Mouse (Mus musculus) CH12.LX (cell line): ENCODE results near the gene Hils1. TPM values are rescaled to one million over a fixed set of nuclear protein-coding genes. Genes with fewer than 3 reads are reported as not detected.

Experiments
- DNase-seq: peaks from one replicate; pipeline ENCODE4 v3.0.0-alpha.2; 2013; ENCODE audit errors: extremely low read depth
- H3K27ac ChIP-seq: 2 replicates; pipeline ENCODE4 v1.5.1; 2012; ENCODE audit warnings: low read depth, mild to moderate bottlenecking, control low read depth, moderate library complexity; ENCODE audit not compliant: insufficient read depth
- H3K27me3 ChIP-seq: replicated peaks from 2 replicates; pipeline ENCODE3; 2012; ENCODE audit warnings: inconsistent platforms
- H3K36me3 ChIP-seq, 2 experiments: replicated peaks in 1 of 2; 2 replicates each; pipeline versions ENCODE3 to v1.6.1; 2012; ENCODE audit warnings: inconsistent platforms in 1 of 2, low read length in 1 of 2, mild to moderate bottlenecking in 1 of 2, mixed read lengths in 1 of 2, moderate library complexity in 1 of 2; ENCODE audit not compliant: control insufficient read depth in 1 of 2, insufficient read depth in 1 of 2
- H3K4me1 ChIP-seq, 2 experiments: 2 replicates each; pipeline ENCODE4 v1.6.1; 2012; ENCODE audit warnings: inconsistent platforms in 1 of 2, moderate library complexity in 1 of 2; ENCODE audit not compliant: insufficient read depth in 2 of 2, control insufficient read depth in 1 of 2
- H3K4me2 ChIP-seq: 2 replicates; pipeline ENCODE4 v1.6.1; 2012; ENCODE audit warnings: low read depth, mild to moderate bottlenecking, control low read depth; ENCODE audit not compliant: poor library complexity, insufficient read depth, severe bottlenecking
- H3K4me3 ChIP-seq, 3 experiments: fragments of 150-350 bp in 1 of 3; sonication (generic) in 1 of 3; replicated peaks in 1 of 3; 2 replicates each; pipeline versions ENCODE3 to v1.5.1; 2011 to 2012; ENCODE audit warnings: low read depth in 2 of 3, low read length in 2 of 3, mild to moderate bottlenecking in 2 of 3, moderate library complexity in 2 of 3, control low read depth in 1 of 3, improper control_type of control experiment in 1 of 3, inconsistent platforms in 1 of 3, mixed read lengths in 1 of 3; ENCODE audit not compliant: poor library complexity in 1 of 3
- H3K79me2 ChIP-seq: replicated peaks from 2 replicates; pipeline ENCODE4 v1.6.1; 2012; ENCODE audit warnings: mild to moderate bottlenecking, moderate library complexity; ENCODE audit not compliant: control insufficient read depth, poor library complexity, insufficient read depth, severe bottlenecking; ENCODE audit errors: extremely low read depth
- H3K9ac ChIP-seq: 2 replicates; pipeline ENCODE4 v1.6.1; 2012; ENCODE audit warnings: low read depth, mild to moderate bottlenecking, control low read depth, moderate library complexity; ENCODE audit not compliant: insufficient read depth
- H3K9me3 ChIP-seq: replicated peaks from 2 replicates; pipeline ENCODE3; 2012; ENCODE audit warnings: low read length, inconsistent platforms, mixed read lengths
- IRF4 ChIP-seq: IDR thresholded peaks from 2 replicates; pipeline ENCODE4 v1.6.1; 2014; ENCODE audit warnings: low read depth, mild to moderate bottlenecking, inconsistent platforms, low read length, improper control_type of control experiment
- POLR2AphosphoS2 ChIP-seq: IDR thresholded peaks from 2 replicates; pipeline ENCODE4 v1.6.1; 2011; ENCODE audit warnings: low read depth, low read length, improper control_type of control experiment
- dilution Hi-C: fragments of 300-500 bp; cut with MboI; formaldehyde crosslinking; loops from 2 replicates; pipeline ENCODE4 v1.14.3; 2020; ENCODE audit warnings: low sequenced_read_pairs; ENCODE audit not compliant: extremely low pct_unique_long_range_greater_than_20kb, extremely low pct_ligation_motif_present
- in situ Hi-C: fragments of 300-500 bp; cut with MboI; formaldehyde crosslinking; loops from 3 replicates; pipeline ENCODE4 v1.14.3; 2019; ENCODE audit warnings: low sequenced_read_pairs, low pct_ligation_motif_present, low pct_unique_long_range_greater_than_20kb, mixed read lengths
- polyA plus RNA-seq: library from polyadenylated mRNA; unstranded; fragments of >175 nt; gene quantifications from 2 replicates; pipeline ENCODE4 v1.2.1, GENCODE M21; 2012; ENCODE audit warnings: low read depth; ENCODE audit not compliant: insufficient read length
- total RNA-seq, 2 experiments: library from RNA; depleted of rRNA; stranded (reverse); fragments of 300-350 nt in 1 of 2; fragments of >200 nt in 1 of 2; gene quantifications; 2 replicates each; pipeline ENCODE4 v1.2.3; 2012 to 2014

The Hils1 gene
- total and polyA plus RNA-seq, 3 experiments: not detected

DNA sequence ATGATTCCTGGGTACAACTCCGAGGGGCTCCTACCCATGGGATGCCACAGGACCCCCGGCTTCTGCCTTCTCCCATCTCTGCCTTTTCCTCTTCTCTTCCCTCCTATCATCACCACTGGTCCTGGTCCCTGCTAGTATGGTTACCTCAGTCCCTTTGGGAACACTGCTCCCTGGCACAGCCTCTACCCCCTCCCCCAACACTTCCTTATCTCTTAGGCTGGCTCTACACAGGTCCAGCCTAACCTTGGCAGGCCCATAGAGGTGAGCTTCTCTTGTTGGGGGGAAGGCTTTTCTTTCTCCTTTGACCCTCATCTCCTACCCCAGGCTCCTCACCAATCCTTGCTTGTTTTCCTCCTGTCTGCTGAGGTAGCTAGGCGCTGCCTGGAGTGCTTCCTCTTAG lies 48.1 kb downstream of the Hils1 start:
- peaks cover 6% of the 10 kb centered on the region for H3K9me3 ChIP-seq
- no peak for DNase-seq
- no peak overlapping the region for H3K4me2 ChIP-seq
- H3K79me2 ChIP-seq: no peaks in the 10 kb centered on the region
- H3K27me3 ChIP-seq: peaks cover 93% of the 10 kb centered on the region
- H3K4me3 ChIP-seq: no peak overlapping the region
- no peak overlapping the region for H3K27ac ChIP-seq
- H3K36me3 ChIP-seq: no peaks in the 10 kb centered on the region
- no peak overlapping the region for H3K9ac ChIP-seq
- 0 out of 4 replicates have a peak, but pooled peaks cover 0 to 2% of the 10 kb centered on the region in 2 experiments for H3K4me1 ChIP-seq
- dilution Hi-C loops: no loop called here
- no peak for TF ChIP-seq IRF4
- no peak for TF ChIP-seq POLR2AphosphoS2
- in situ Hi-C loops: no loop called here

Other genes with a start within 250 kb of the Hils1 start
- gene Cdc34b, start 225.8 kb upstream of the Hils1 start, total RNA-seq (2012; rRNA removed): 0.21 TPM in 1 of 2 replicates, not detected in the other
- 0.19 TPM in 1 of 2 replicates, not detected in the other for gene Cdc34b, start 225.8 kb upstream of the Hils1 start, total RNA-seq (2014; rRNA removed)
- gene Cdc34b, start 225.8 kb upstream of the Hils1 start, polyA plus RNA-seq: not detected in 2 replicates
- gene Tmem92, start 184.9 kb upstream of the Hils1 start, total RNA-seq (2012; rRNA removed): 0.17 TPM in 1 of 2 replicates, not detected in the other
- gene Tmem92, start 184.9 kb upstream of the Hils1 start, total RNA-seq (2014; rRNA removed): not detected in 2 replicates
- gene Tmem92, start 184.9 kb upstream of the Hils1 start, polyA plus RNA-seq: not detected in 2 replicates
- gene Col1a1, start 31.4 kb upstream of the Hils1 start, total RNA-seq (2012; rRNA removed): 0.13 TPM in 2 replicates
- gene Col1a1, start 31.4 kb upstream of the Hils1 start, total RNA-seq (2014; rRNA removed): not detected in 2 replicates
- gene Col1a1, start 31.4 kb upstream of the Hils1 start, polyA plus RNA-seq: 0.11 and 0.16 TPM in 2 replicates
- gene Sgca, start 8.7 kb downstream of the Hils1 start, total RNA-seq (2012; rRNA removed): 0.08 and 0.34 TPM in 2 replicates
- not detected in 2 replicates for gene Sgca, start 8.7 kb downstream of the Hils1 start, total RNA-seq (2014; rRNA removed)
- gene Sgca, start 8.7 kb downstream of the Hils1 start, polyA plus RNA-seq: 0.39 and 0.45 TPM in 2 replicates
- 21.2 and 21.8 TPM in 2 replicates for gene Ppp1r9b, start 23.4 kb downstream of the Hils1 start, total RNA-seq (2012; rRNA removed)
- gene Ppp1r9b, start 23.4 kb downstream of the Hils1 start, total RNA-seq (2014; rRNA removed): 5.7 and 7.8 TPM in 2 replicates
- 20.3 and 21.2 TPM in 2 replicates for gene Ppp1r9b, start 23.4 kb downstream of the Hils1 start, polyA plus RNA-seq
- gene Samd14, start 42.3 kb downstream of the Hils1 start, total RNA-seq (2012; rRNA removed): 0.04 and 0.17 TPM in 2 replicates
- gene Samd14, start 42.3 kb downstream of the Hils1 start, total RNA-seq (2014; rRNA removed): 0.07 TPM in 1 of 2 replicates, not detected in the other
- not detected in 2 replicates for gene Samd14, start 42.3 kb downstream of the Hils1 start, polyA plus RNA-seq
- not detected in 2 replicates for gene Pdk2, start 73.8 kb downstream of the Hils1 start, total RNA-seq (2012; rRNA removed)
- not detected in 2 replicates for gene Pdk2, start 73.8 kb downstream of the Hils1 start, total RNA-seq (2014; rRNA removed)
- gene Pdk2, start 73.8 kb downstream of the Hils1 start, polyA plus RNA-seq: not detected in 2 replicates
- 34.9 and 53.0 TPM in 2 replicates for gene Itga3, start 109.2 kb downstream of the Hils1 start, total RNA-seq (2012; rRNA removed)
- 5.5 and 5.8 TPM in 2 replicates for gene Itga3, start 109.2 kb downstream of the Hils1 start, total RNA-seq (2014; rRNA removed)
- gene Itga3, start 109.2 kb downstream of the Hils1 start, polyA plus RNA-seq: 8.3 and 9.0 TPM in 2 replicates
- gene Dlx3, start 152.5 kb downstream of the Hils1 start, total RNA-seq (2012; rRNA removed): 0.21 and 0.55 TPM in 2 replicates
- 0.08 TPM in 2 replicates for gene Dlx3, start 152.5 kb downstream of the Hils1 start, total RNA-seq (2014; rRNA removed)
- 0.17 and 0.22 TPM in 2 replicates for gene Dlx3, start 152.5 kb downstream of the Hils1 start, polyA plus RNA-seq
- 0.21 and 0.25 TPM in 2 replicates for gene Dlx4, start 178.7 kb downstream of the Hils1 start, total RNA-seq (2012; rRNA removed)
- not detected in 2 replicates for gene Dlx4, start 178.7 kb downstream of the Hils1 start, total RNA-seq (2014; rRNA removed)
- not detected in 2 replicates for gene Dlx4, start 178.7 kb downstream of the Hils1 start, polyA plus RNA-seq